ENCODE assay signal across 14 mouse cellular contexts in genomic region chr13:73346131-73346530, GRCm38 (mm10). TPM values are rescaled to one million over a fixed set of nuclear protein-coding genes. Genes with fewer than 3 reads are reported as not detected.
A peak's percentile ranks its signal among the peaks of the same experiment; 100 is the strongest.
DNase-seq lines count a peak whose midpoint lies in the region; ATAC-seq and TF ChIP-seq lines count a peak whose summit lies in the region.
"Had no signal": no experiment of that assay in that cellular context is flagged by ENCODE, and none has a peak within 500 bp of the region (broad histone marks: within the 10 kb centered on the region; RNA-seq: fewer than 3 reads in every experiment).

No protein-coding gene starts in this region.

- H3K79me2 ChIP-seq in heart, adult 2 months (replicated peaks; ENCODE audit: control insufficient read depth, insufficient read depth, low read length): no peaks in the 10 kb centered on the region

- DNase-seq in heart, adult 2 months: no peak
- peak; percentile 24 for DNase-seq in kidney, postnatal 10 days
- DNase-seq in kidney, adult 9 months: no peak
- DNase-seq in ES-CJ7 (ENCODE audit: low read depth, low spot score): peak; percentile 95
- DNase-seq in embryonic facial prominence, embryonic 10.5 days (ENCODE audit: low spot score): peak; percentile 63
- no peak for DNase-seq in gastrocnemius, postnatal 10 days
- no peak for DNase-seq in right cerebral cortex, postnatal 25 days
- DNase-seq: gastrocnemius, postnatal 36 days had no signal

- TF ChIP-seq CTCF in heart, adult 2 months (IDR thresholded peaks at IDR 0.05): no peak

- intact Hi-C loops in heart, adult 2 months (cut with DNase I): no loop called here

- ATAC-seq in heart, embryonic 11.5 days (replicated peaks; ENCODE audit: insufficient number of reproducible peaks, low FRiP score, low TSS enrichment): no peak
- ATAC-seq: hindbrain, postnatal 0 days had no signal

- H3K36me3 ChIP-seq in heart, embryonic 11.5 days (ENCODE audit: control insufficient read depth, insufficient read depth, low read length): no peaks in the 10 kb centered on the region
- H3K36me3 ChIP-seq in heart, adult 2 months (ENCODE audit: control insufficient read depth, insufficient read depth, low read length): no peaks in the 10 kb centered on the region
- H3K36me3 ChIP-seq in embryonic facial prominence, embryonic 10.5 days (replicated peaks): no peaks in the 10 kb centered on the region
- H3K36me3 ChIP-seq: G1E; liver, embryonic 15.5 days; neural tube, embryonic 15.5 days had no signal

- no peak for TF ChIP-seq EP300 in heart, adult 2 months (IDR thresholded peaks at IDR 0.05; ENCODE audit: insufficient read depth, low read depth, low read length)

- H3K27ac ChIP-seq in heart, embryonic 11.5 days (ENCODE audit: low read depth, low read length): 0 out of 2 replicates have a peak overlapping the region, but pooled peaks have one; percentile 10
- H3K27ac ChIP-seq in heart, adult 2 months: no peak overlapping the region
- peak overlapping the region; percentile 80 for H3K27ac ChIP-seq in embryonic facial prominence, embryonic 10.5 days (replicated peaks)
- H3K27ac ChIP-seq: hindbrain, postnatal 0 days; liver, embryonic 15.5 days; neural tube, embryonic 15.5 days had no signal

- H3K4me3 ChIP-seq in heart, embryonic 11.5 days (ENCODE audit: low read depth, low read length): 0 out of 2 replicates have a peak overlapping the region, but pooled peaks have one; percentile 0
- H3K4me3 ChIP-seq in heart, adult 2 months: no peak overlapping the region
- H3K4me3 ChIP-seq in embryonic facial prominence, embryonic 10.5 days: no peak overlapping the region
- H3K4me3 ChIP-seq: liver, embryonic 15.5 days; megakaryocyte, embryonic 14.5 days; neural tube, embryonic 15.5 days had no signal

- 25% methylated on average over 2 of the region's 2 CpGs for WGBS in heart, embryonic 11.5 days (ENCODE audit: insufficient replicate concordance)
- 28% methylated on average over 2 of the region's 2 CpGs for WGBS in heart, adult 2 months
- 18% methylated on average over 2 of the region's 2 CpGs for WGBS in embryonic facial prominence, embryonic 10.5 days

- no peaks in the 10 kb centered on the region for H3K27me3 ChIP-seq in heart, embryonic 11.5 days (ENCODE audit: control insufficient read depth, insufficient read depth, low read length)
- no peaks in the 10 kb centered on the region for H3K27me3 ChIP-seq in heart, adult 2 months (ENCODE audit: control insufficient read depth, insufficient read depth, low read length)
- H3K27me3 ChIP-seq in embryonic facial prominence, embryonic 10.5 days (replicated peaks; ENCODE audit: low read depth, poor library complexity, severe bottlenecking): no peaks in the 10 kb centered on the region
- H3K27me3 ChIP-seq: liver, embryonic 15.5 days had no signal

- peak overlapping the region; percentile 37 for H3K4me2 ChIP-seq in heart, embryonic 11.5 days
- H3K4me2 ChIP-seq: liver, embryonic 15.5 days; neural tube, embryonic 15.5 days had no signal

- no peaks in the 10 kb centered on the region for H3K9me3 ChIP-seq in heart, embryonic 11.5 days (replicated peaks; ENCODE audit: control insufficient read depth, low read length)
- no peaks in the 10 kb centered on the region for H3K9me3 ChIP-seq in embryonic facial prominence, embryonic 10.5 days
- H3K9me3 ChIP-seq: liver, embryonic 15.5 days; megakaryocyte, embryonic 14.5 days; neural tube, embryonic 15.5 days had no signal

- H3K4me1 ChIP-seq in heart, embryonic 11.5 days (ENCODE audit: control insufficient read depth, insufficient read depth, low read length): 0 out of 2 replicates have a peak, but pooled peaks cover 6% of the 10 kb centered on the region
- H3K4me1 ChIP-seq in heart, adult 2 months (ENCODE audit: control insufficient read depth, insufficient read depth, low read length): no peaks in the 10 kb centered on the region
- peaks cover 23% of the 10 kb centered on the region for H3K4me1 ChIP-seq in embryonic facial prominence, embryonic 10.5 days
- H3K4me1 ChIP-seq: neural tube, embryonic 15.5 days had no signal

- TF ChIP-seq POLR2A in heart, adult 2 months (IDR thresholded peaks at IDR 0.05; ENCODE audit: insufficient read depth, low read depth, low read length): no peak

- no peak overlapping the region for H3K9ac ChIP-seq in heart, embryonic 11.5 days (ENCODE audit: low read depth, low read length)
- H3K9ac ChIP-seq in heart, adult 2 months (ENCODE audit: low read depth, low read length): no peak overlapping the region
- H3K9ac ChIP-seq: liver, embryonic 15.5 days; neural tube, embryonic 15.5 days had no signal

RNA-seq across cellular contexts. Expression of gene Ndufs6, which starts 17.8 kb away (rescaled TPM):
- polyA plus RNA-seq in heart, embryonic 11.5 days (2014; fragmentation: Nextera tagmentation; extraction: Ambion mirVana): 545 and 546 TPM in 2 replicates
- 1,000 to 10,000 TPM; 1,124 to 1,284 TPM for total RNA-seq in heart, adult 2 months (2021)
- 494 and 621 TPM in 2 replicates for polyA plus RNA-seq in heart, adult 2 months (2012; rRNA removed)
- 401 and 406 TPM in 2 replicates for polyA plus RNA-seq in embryonic facial prominence, embryonic 10.5 days (2016; fragmentation: Nextera tagmentation; extraction: Ambion mirVana)
- 100 to 1,000 TPM; 287 to 336 TPM for total RNA-seq in gastrocnemius, postnatal 10 days (2021)

RNA-seq across cellular contexts. Expression of gene Mrpl36, which starts 17.8 kb away (rescaled TPM):
- polyA plus RNA-seq in heart, embryonic 11.5 days (2014; fragmentation: Nextera tagmentation; extraction: Ambion mirVana): 155 and 170 TPM in 2 replicates
- total RNA-seq in heart, adult 2 months (2021): 10 to 100 TPM; 53.3 to 57.8 TPM
- polyA plus RNA-seq in heart, adult 2 months (2012; rRNA removed): 75.4 and 81.8 TPM in 2 replicates
- polyA plus RNA-seq in embryonic facial prominence, embryonic 10.5 days (2016; fragmentation: Nextera tagmentation; extraction: Ambion mirVana): 135 and 140 TPM in 2 replicates
- 10 to 100 TPM; 39.0 to 43.1 TPM for total RNA-seq in gastrocnemius, postnatal 10 days (2021)

Comparison
In these comparisons a context has a peak if more than half of its experiments do, and no peak if none do; other contexts are left out.
1. DNase-seq: peak in kidney, postnatal 10 days (single experiment), ES-CJ7 (single experiment) and embryonic facial prominence, embryonic 10.5 days (single experiment); none in heart, adult 2 months (0 of 2), kidney, adult 9 months (single experiment), gastrocnemius, postnatal 10 days (single experiment) and right cerebral cortex, postnatal 25 days (single experiment).